Mouse (Mus musculus): Measurements from ENCODE around the gene Slc22a21. TPM values are rescaled to one million over a fixed set of nuclear protein-coding genes. Genes with fewer than 3 reads are reported as not detected.

Slc22a21 gene
- 5.2 and 5.5 TPM in 2 replicates for polyA plus RNA-seq (2014; fragmentation: Nextera tagmentation; extraction: Ambion mirVana)

- Histone ChIP-seq H3K9ac (ENCODE audit: low read depth, low read length) (peak within 1 kb of the TSS; percentile 73), H3K27ac (ENCODE audit: low read depth, low read length) (peak within 1 kb of the TSS; percentile 37; the same call in 1 of the 2 replicates), H3K4me3 (ENCODE audit: low read length) (peak within 1 kb of the TSS; percentile 64), H3K27me3 (ENCODE audit: control insufficient read depth, insufficient read depth, low read length) (peaks cover 4% of the 10 kb centered on the region; the same call in 1 of the 2 replicates), H3K4me1 (ENCODE audit: control insufficient read depth, insufficient read depth, low read length) (no peaks in the 10 kb centered on the region), H3K4me2 (replicated peaks; ENCODE audit: low read depth, low read length) (peak within 1 kb of the TSS; percentile 97), H3K36me3 (ENCODE audit: control insufficient read depth, insufficient read depth, low read length) (no peaks in the 10 kb centered on the region), H3K9me3 (ENCODE audit: control insufficient read depth, low read length) (no peaks in the 10 kb centered on the region)
- WGBS, result 2% methylated on average over 70 of the region's 73 CpGs
- peak; percentile 97 for ATAC-seq (ENCODE audit: low FRiP score, low TSS enrichment)
Measured at GRCm38 (mm10) chr11:53979788-53980621, at the start of gene Slc22a21. Gene Slc22a21 (minus strand): TSS chr11:53980332.

DNA sequence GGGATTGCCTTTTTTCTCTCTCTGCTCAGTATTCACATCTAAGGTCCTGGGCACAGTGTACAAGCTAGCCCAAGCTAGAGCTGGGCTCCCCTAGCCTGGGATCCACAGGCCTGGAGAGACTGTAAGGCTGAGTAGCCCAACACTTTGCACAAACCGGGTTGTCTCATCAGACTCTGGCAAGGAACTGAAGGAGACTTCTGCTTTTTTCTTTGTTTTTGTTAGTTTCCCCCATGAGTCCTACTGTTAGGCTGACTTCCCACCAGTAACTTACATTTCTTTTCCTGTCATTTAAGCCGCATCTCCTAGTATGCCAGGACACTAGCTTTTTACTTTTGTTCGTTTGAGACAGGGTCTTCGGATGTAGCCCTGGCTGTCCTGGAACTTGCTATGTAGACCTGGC is 48.9 kb upstream of the Slc22a21 start:
- H3K9me3 ChIP-seq (ENCODE audit: control insufficient read depth, low read length), result no peaks in the 10 kb centered on the region
- 70% methylated on average over 4 of the region's 4 CpGs for WGBS
- H3K27me3 ChIP-seq (ENCODE audit: control insufficient read depth, insufficient read depth, low read length), result peaks cover 12% of the 10 kb centered on the region; the same call in 1 of the 2 replicates
- peak overlapping the region; percentile 68; the same call in 1 of the 2 replicates for H3K4me2 ChIP-seq (replicated peaks; ENCODE audit: low read depth, low read length)
- no peak overlapping the region for H3K9ac ChIP-seq (ENCODE audit: low read depth, low read length)
- H3K36me3 ChIP-seq (ENCODE audit: control insufficient read depth, insufficient read depth, low read length), result no peaks in the 10 kb centered on the region
- no peak overlapping the region for H3K4me3 ChIP-seq (ENCODE audit: low read length)
- H3K4me1 ChIP-seq (ENCODE audit: control insufficient read depth, insufficient read depth, low read length), result peaks cover 8% of the 10 kb centered on the region; the same call in 1 of the 2 replicates
- no peak for ATAC-seq (ENCODE audit: low FRiP score, low TSS enrichment)
- no peak overlapping the region for H3K27ac ChIP-seq (ENCODE audit: low read depth, low read length)

GRCm38 (mm10) chr11:54028044-54028951 is 48.2 kb upstream of the Slc22a21 start, which contains the start of gene Slc22a4:
Gene Slc22a4 (minus strand): TSS chr11:54028090.
- Histone ChIP-seq H3K4me3 (ENCODE audit: low read length) (peak within 1 kb of the TSS; percentile 39), H3K9me3 (ENCODE audit: control insufficient read depth, low read length) (no peaks in the 10 kb centered on the region), H3K4me2 (replicated peaks; ENCODE audit: low read depth, low read length) (peak within 1 kb of the TSS; percentile 68), H3K36me3 (ENCODE audit: control insufficient read depth, insufficient read depth, low read length) (no peaks in the 10 kb centered on the region), H3K9ac (ENCODE audit: low read depth, low read length) (peak within 1 kb of the TSS; percentile 52), H3K4me1 (ENCODE audit: control insufficient read depth, insufficient read depth, low read length) (peaks cover 8% of the 10 kb centered on the region; the same call in 1 of the 2 replicates), H3K27ac (ENCODE audit: low read depth, low read length) (no peak within 1 kb of the TSS), H3K27me3 (ENCODE audit: control insufficient read depth, insufficient read depth, low read length) (peaks cover 12% of the 10 kb centered on the region; the same call in 1 of the 2 replicates)
- peak; percentile 92 for ATAC-seq (ENCODE audit: low FRiP score, low TSS enrichment)
- 2% methylated on average over 61 of the region's 61 CpGs for WGBS

- peaks cover 12% of the 10 kb centered on the region; the same call in 1 of the 2 replicates for H3K27me3 ChIP-seq (ENCODE audit: control insufficient read depth, insufficient read depth, low read length)
- H3K27ac ChIP-seq (ENCODE audit: low read depth, low read length), result no peak overlapping the region
- peak overlapping the region; percentile 39 for H3K4me3 ChIP-seq (ENCODE audit: low read length)
- no peaks in the 10 kb centered on the region for H3K9me3 ChIP-seq (ENCODE audit: control insufficient read depth, low read length)
- ATAC-seq (ENCODE audit: low FRiP score, low TSS enrichment), result 0 out of 2 replicates have a peak, but pooled peaks have one; percentile 7
- peaks cover 8% of the 10 kb centered on the region; the same call in 1 of the 2 replicates for H3K4me1 ChIP-seq (ENCODE audit: control insufficient read depth, insufficient read depth, low read length)
- H3K4me2 ChIP-seq (replicated peaks; ENCODE audit: low read depth, low read length), result peak overlapping the region; percentile 68
- peak overlapping the region; percentile 52 for H3K9ac ChIP-seq (ENCODE audit: low read depth, low read length)
- WGBS, result 16% methylated on average over 31 of the region's 31 CpGs
- no peaks in the 10 kb centered on the region for H3K36me3 ChIP-seq (ENCODE audit: control insufficient read depth, insufficient read depth, low read length)
Measured at GRCm38 (mm10) chr11:54027131-54028043, 47.3 kb upstream of the Slc22a21 start.

DNA sequence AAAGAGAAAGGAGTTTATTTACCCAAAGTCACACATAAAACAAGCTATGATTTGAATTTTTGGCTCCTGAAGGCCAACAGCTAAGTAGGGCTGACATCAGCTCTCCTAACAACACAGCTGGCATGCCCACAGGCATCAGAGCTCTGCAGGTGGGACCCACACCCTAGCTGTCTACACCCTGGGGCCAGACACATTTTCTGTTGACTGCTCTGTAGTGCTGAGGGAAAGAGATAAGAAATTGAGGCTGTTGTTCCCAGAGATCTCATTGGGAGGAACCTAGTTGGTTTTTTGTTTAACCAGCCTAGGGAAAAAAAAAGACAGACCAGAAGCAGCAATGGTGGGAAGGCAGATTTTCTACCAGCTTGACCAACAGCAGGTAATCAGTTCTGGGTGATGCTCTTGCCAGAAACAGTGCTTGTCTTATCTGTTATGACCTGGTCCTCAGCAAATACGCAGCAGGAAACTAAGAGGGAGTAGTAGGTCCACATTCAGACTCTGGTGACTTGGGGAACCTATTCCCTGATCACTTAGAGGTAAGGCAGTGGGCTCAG is 46.4 kb upstream of the Slc22a21 start:
- Histone ChIP-seq H3K4me1 (ENCODE audit: control insufficient read depth, insufficient read depth, low read length) (peaks cover 8% of the 10 kb centered on the region; the same call in 1 of the 2 replicates), H3K4me2 (replicated peaks; ENCODE audit: low read depth, low read length) (no peak overlapping the region), H3K27ac (ENCODE audit: low read depth, low read length) (no peak overlapping the region), H3K27me3 (ENCODE audit: control insufficient read depth, insufficient read depth, low read length) (peaks cover 12% of the 10 kb centered on the region; the same call in 1 of the 2 replicates), H3K4me3 (ENCODE audit: low read length) (no peak overlapping the region), H3K9ac (ENCODE audit: low read depth, low read length) (no peak overlapping the region), H3K9me3 (ENCODE audit: control insufficient read depth, low read length) (no peaks in the 10 kb centered on the region), H3K36me3 (ENCODE audit: control insufficient read depth, insufficient read depth, low read length) (no peaks in the 10 kb centered on the region)
- no peak for ATAC-seq (ENCODE audit: low FRiP score, low TSS enrichment)
- WGBS, result 88% methylated on average over 1 of the region's 1 CpGs

DNA sequence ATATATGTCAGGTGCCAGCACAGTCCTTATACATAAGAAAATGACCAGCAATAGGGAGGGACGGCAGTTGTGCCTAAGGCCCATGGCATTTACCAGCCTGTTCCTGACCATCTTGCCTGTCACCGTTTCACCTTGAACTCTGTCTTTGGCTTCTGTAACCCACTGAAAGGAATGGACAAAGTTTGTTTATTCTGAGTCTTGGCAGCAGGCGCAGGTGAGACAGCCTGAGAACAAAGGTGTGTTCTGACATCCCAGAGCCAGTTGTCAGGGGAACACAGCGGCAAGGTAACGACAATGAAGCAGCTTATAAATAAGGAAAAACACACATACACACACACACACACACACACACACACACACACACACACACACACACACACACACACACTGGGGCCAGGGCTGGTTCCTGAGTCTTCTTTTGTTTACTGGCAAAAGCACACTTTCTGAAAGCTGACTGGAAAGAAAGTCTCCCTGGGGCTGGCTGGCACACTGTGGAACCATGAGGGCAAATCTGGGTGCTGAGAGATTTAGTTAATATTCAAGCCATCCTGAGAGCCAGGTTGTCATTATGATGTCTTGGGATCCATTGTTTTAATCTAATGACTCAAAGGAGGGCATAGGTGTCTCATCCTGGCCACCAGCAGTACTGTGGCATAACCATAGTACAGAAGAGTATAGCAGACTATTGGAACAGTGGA is 41.4 kb upstream of the Slc22a21 start:
- no peaks in the 10 kb centered on the region for H3K36me3 ChIP-seq (ENCODE audit: control insufficient read depth, insufficient read depth, low read length)
- no peak overlapping the region for H3K27ac ChIP-seq (ENCODE audit: low read depth, low read length)
- H3K4me3 ChIP-seq (ENCODE audit: low read length), result no peak overlapping the region
- H3K9ac ChIP-seq (ENCODE audit: low read depth, low read length), result no peak overlapping the region
- no peaks in the 10 kb centered on the region for H3K27me3 ChIP-seq (ENCODE audit: control insufficient read depth, insufficient read depth, low read length)
- no peak overlapping the region for H3K4me2 ChIP-seq (replicated peaks; ENCODE audit: low read depth, low read length)
- H3K9me3 ChIP-seq (ENCODE audit: control insufficient read depth, low read length), result no peaks in the 10 kb centered on the region
- H3K4me1 ChIP-seq (ENCODE audit: control insufficient read depth, insufficient read depth, low read length), result no peaks in the 10 kb centered on the region
- WGBS, result 89% methylated on average over 5 of the region's 5 CpGs
- no peak for ATAC-seq (ENCODE audit: low FRiP score, low TSS enrichment)

GRCm38 (mm10) chr11:54018893-54019732 is 39.0 kb upstream of the Slc22a21 start:
- ATAC-seq (ENCODE audit: low FRiP score, low TSS enrichment), result no peak
- 82% methylated on average over 3 of the region's 3 CpGs for WGBS

More at GRCm38 (mm10) chr11:54018893-54019732, 39.0 kb upstream of the Slc22a21 start:
- Histone ChIP-seq H3K4me2 (replicated peaks; ENCODE audit: low read depth, low read length) (no peak overlapping the region), H3K9me3 (ENCODE audit: control insufficient read depth, low read length) (no peaks in the 10 kb centered on the region), H3K27me3 (ENCODE audit: control insufficient read depth, insufficient read depth, low read length) (no peaks in the 10 kb centered on the region), H3K27ac (ENCODE audit: low read depth, low read length) (no peak overlapping the region), H3K4me1 (ENCODE audit: control insufficient read depth, insufficient read depth, low read length) (no peaks in the 10 kb centered on the region), H3K9ac (ENCODE audit: low read depth, low read length) (no peak overlapping the region), H3K36me3 (ENCODE audit: control insufficient read depth, insufficient read depth, low read length) (no peaks in the 10 kb centered on the region), H3K4me3 (ENCODE audit: low read length) (no peak overlapping the region)

All from kidney, embryonic 14.5 days (tissue).